Mouse (Mus musculus): ENCODE measurements around the gene Zfp334.

The Zfp334 gene

DNA sequence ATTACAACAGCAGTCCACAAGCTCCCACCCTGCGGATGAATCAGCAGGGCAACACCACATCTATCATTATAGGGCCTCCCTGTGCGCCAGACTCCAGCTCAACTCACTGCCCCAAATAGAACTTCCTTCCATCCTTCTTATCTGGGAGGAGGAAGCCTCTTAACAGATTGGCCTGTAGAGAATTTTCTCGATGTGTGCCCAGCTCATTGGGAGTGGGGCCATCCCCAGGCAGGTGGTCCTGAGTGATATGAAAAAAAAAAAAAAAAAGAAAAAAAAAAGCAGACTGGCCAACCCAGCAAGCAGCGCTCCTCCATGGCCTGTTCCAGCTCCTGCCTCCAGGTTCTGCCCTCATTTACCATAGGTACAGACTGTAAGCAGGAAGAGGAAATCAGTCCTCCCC lies 12.1 kb downstream of the Zfp334 start:
- no peak for DNase-seq (ENCODE audit: low read depth, low spot score)

DNA sequence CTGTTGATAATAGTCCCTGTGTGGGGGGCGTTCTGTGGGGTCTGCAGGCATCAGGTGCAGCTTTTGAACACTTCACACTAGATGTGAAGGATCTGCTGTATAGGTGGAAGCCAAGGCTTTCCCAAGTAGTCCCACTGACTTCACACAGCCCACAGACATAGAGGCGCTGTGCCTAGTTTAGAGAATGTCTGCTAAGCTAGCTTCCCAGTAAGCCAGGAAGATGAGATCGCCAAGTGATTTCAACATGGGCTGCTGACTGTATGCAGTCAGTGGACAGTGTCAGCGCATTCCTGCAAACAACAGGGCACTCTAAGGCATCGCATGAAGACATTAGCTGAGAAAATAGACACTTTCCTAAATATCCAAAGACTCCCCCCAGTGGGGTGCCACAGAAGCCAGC lies 12.6 kb downstream of the Zfp334 start:
- no peak for DNase-seq (ENCODE audit: low read depth, low spot score)

DNA sequence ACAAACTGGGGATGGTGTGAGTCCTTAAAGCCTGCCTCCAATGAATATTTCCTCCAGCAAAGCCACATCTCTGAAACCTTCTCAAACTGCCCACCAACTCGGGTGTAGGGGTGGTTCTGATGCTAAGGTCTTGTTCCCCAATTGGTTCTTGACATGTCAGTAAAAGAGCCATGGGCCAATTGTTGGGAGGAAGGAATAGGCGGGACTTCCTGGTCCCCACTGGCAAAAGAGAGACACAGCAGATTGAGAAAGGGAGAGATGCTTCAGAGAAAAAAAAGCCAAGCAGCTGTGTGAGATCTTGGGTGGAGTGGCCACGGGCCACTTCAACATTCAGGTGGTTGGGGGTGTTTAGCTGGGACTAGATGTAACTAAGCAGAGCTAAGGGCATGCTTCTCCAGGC lies 17.0 kb downstream of the Zfp334 start:
- DNase-seq (ENCODE audit: low read depth, low spot score), result no peak

DNA sequence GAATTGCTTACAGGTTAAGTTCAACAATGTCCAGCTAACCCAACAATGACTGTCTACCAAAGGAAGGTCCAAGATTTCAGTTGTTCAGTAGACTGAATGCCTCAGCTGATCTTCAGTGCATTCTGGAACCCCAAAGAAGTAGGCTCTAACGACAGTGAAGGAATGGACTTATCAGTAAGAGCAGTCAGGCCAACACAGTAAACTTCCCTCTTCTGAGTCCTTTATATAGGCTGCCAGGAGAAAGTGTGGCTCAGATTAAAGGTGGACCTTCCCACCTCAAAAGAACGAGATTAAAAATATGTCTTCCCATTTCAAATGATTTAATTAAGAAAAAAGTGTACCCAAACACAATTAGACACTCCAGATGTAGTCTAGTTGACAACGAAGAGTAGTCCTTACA lies 17.7 kb downstream of the Zfp334 start:
- DNase-seq (ENCODE audit: low read depth, low spot score), result no peak

DNA sequence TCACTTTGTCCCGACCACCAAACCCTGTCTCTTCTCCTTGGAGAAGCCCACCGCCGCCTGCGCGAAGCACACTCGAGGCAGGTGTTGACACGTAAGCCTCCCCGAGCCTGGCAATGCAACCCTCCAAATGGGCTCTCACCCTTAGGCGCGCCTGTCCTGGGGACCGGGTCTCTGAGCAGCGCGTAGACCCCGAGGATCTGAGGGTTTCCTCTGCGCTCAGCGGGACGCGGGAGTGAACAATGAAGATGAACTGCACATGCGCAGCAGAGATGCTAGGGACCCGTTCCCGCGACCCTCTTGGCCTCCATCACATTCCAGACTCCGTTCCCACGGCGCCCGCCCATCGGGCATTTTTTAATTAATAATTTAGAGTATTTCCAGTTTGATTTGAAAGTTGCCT lies 19.6 kb downstream of the Zfp334 start, which contains the start of gene Zfp663:
Gene Zfp663 (minus strand): TSS at position 234 of the 400 bp plus-strand sequence.
- peak; percentile 46 for DNase-seq (ENCODE audit: low read depth, low spot score)

DNA sequence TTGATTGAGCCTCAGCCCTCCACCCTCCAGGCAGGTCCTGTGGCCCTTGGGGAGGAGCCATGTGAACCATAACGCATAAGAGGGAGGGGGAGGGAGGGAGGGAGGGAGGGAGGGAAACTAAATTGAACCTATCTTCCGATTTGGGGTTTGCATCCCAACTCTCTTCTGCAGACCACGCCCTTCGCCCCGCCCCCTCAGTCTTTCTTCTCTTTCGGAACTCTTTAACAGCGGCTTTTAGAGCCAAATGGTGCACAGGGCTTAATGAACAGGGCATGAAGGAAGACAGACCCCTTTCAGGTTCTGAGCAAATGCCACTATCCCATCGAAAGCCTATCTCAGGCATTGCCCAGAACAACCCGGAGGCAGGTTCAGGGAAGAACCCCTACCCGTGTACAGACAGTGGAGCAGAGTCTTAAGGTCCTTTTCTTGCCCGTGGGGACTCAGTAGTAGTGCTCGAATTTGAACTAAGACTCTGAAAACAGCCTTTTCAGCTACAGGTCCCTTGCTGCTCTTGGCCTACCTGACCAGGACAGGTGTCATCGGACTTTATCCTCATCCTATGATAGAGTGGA lies 20.1 kb downstream of the Zfp334 start:
- DNase-seq (ENCODE audit: low read depth, low spot score), result no peak

DNA sequence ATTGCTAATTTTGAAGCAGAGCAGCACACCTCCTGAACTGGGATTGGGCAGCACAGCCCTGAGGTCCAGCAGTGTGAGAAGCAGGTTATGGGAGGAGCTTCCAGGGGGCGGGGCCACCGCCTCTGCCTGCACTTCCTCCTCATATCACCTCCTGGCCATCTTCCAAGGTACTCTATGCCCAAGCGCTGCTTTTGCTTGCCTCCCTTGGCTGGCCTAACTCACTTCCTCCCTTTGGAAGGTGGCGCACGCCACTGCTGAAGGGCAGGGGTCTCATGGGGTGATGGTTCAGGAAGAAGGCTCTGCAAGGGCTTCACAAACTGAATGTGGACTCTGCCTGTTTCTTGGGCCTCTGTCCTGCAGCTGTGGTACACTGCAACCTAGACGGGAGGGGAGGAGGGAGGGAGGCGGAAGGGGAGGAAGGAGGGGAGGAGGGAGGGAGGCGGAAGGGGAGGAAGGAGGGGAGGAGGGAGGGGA lies 21.0 kb downstream of the Zfp334 start:
- no peak for DNase-seq (ENCODE audit: low read depth, low spot score)

DNA sequence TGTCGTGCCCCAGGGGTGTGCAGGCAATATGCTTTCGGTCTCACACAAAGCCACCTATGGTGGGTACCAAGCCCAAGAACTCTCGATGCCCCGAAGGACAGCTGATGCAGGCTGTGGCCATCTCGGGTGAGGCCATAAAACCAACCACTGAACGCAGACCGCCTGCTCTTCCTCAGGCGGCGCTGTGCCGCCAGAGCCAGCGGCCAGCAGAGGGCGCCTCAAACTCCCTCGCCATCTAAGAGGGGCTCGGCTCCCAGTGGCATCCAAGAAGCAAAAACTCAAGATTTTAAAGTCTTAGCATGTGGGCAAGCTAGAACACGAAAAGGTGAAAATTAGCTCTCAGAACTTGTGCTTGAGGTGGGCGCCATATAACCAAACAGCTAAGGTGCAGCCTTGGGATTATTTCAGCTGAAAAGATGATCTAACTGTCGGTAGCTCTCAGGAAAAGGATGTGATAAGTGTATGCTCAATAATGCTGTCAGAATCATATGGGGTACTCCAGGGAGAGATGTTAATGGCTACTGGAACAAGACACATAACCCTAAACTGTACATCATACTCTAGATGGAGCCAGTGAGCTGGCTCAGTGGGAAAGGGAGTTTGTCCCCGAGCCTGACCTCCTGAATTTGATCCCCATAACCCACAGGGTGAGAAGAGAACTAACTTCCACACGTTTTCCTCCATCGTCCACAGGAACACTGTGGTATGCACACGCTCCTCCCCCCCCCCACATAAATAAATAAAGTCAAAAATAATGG lies 23.5 kb downstream of the Zfp334 start:
- DNase-seq (ENCODE audit: low read depth, low spot score), result peak; percentile 58

DNA sequence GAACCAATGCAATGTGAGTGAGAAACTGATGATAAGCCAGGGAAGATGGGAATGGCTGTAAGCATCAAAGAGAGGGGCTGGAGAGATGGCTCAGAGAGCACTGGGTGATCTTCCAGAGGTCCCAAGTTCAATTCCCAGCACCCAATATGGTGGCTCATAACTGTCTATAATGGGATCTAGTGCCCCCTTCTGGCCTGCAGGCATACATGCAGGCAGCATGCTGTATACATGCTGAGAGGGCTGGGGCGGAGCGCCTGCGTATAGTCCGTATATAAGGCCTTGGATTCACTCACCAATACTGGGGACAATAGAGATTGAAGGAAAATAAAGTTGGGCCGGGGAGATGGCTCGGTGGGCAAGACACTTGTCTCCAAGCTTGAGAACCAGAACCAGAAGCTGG lies 24.8 kb downstream of the Zfp334 start:
- DNase-seq (ENCODE audit: low read depth, low spot score), result no peak

DNA sequence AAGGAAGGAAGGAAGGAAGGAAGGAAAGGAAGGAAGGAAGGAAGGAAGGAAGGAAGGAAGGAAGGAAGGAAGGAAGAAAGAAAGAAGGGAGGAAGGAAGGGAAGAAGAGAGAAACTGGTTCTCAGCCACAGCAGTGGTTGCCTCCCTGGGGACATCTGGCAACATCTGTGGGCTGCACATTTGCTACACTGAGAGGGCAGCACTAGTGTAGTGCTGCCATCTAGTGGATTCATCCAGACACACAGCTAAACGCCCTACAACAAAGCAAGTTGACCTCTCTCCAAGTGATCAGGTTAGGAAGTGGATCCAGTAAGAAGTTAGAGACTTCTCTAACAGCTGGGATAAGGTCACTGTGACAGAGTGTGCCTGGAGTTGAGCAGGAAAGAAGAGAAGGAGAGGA lies 27.2 kb downstream of the Zfp334 start:
- peak; percentile 74 for DNase-seq (ENCODE audit: low read depth, low spot score)

DNA sequence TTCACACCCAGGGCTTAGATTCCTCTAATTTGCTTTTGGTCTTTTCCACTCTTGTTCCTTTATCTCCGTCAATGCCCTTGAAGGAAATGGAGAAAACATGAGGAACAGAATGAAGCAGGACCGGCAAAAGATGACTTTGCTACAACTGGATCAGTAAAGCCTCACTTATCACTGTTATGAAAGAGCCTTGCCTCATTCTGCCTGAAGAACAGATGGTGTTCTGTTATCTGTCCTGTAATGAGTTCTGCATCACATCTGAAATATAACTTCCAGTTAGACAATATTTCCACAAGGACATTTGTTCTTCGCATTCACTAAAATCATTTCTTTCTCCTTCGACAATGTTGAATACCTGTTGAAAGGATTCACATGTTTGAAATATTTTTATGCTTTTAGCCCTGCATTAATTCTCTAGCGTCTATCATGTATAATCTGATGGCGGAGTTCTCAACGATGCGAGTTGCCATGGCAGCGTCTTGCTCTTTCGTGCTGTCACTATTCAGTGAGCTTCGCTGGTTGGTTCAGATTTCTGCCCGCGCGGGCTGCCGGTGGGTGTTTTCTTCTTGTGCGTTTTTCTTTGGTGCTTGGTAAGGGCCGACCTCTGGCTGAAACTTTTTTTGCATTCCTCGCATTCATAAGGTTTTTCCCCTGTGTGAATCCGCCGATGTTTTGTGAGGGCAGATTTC lies 36.1 kb downstream of the Zfp334 start:
- DNase-seq (ENCODE audit: low read depth, low spot score), result no peak

DNA sequence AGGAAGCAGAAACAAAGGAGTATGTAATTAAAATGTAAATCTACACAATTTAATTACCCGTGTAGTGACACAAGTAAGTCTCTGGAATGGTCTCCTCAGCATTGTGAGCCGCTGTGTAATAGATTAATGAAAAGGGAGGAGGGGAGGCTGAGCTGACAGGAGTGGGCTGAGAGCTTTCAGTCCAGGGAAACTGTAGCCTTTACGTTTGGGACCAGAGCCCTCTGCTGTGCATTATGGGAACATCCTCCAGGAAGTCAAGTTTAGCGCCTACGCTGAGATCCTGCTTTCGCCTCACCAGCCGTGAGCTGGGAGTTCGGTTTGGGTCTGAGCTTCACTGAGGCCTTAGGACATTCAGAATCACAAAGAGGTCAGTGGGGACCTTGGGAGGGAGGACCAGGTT lies 38.6 kb downstream of the Zfp334 start:
- no peak for DNase-seq (ENCODE audit: low read depth, low spot score)

DNA sequence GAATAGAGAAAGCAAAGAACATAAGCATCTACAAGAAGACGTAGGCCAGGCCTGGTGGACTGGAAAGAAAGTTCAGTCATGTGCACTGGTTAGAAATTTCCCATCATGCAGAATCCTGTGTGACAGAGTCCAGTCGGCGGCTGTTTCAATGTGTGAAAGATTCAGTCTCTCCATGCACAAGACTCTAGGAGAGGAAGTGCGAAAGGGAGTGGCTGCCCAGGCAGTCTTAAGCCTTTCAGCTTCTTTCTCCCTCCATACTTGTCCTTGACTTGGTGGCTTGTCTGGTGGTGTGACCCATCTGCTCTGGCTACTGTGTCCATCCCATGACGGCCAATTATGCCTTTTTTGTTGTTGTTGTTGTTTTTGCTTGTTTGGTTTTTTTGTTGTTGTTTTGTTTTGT lies 41.9 kb downstream of the Zfp334 start:
- DNase-seq (ENCODE audit: low read depth, low spot score), result no peak

DNA sequence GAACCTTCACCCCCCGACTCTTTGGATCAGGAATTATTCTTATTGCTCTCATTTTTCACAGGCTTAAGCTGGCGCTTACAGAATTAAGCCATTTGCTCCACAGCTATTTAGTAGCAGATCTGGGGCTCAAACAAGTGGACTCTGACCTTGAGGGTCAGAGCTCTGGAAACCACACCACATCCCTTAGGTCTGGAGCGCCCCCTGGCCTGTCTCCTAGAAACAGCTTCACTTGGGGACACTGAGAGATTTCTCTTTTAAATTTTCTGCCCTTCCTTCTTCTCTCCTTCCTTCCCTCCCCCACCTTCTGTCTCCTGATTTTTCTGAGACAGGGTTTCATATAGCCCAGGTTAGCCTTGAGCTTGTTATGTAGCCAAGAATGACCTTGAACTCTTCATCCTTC lies 50.9 kb downstream of the Zfp334 start:
- no peak for DNase-seq (ENCODE audit: low read depth, low spot score)

DNA sequence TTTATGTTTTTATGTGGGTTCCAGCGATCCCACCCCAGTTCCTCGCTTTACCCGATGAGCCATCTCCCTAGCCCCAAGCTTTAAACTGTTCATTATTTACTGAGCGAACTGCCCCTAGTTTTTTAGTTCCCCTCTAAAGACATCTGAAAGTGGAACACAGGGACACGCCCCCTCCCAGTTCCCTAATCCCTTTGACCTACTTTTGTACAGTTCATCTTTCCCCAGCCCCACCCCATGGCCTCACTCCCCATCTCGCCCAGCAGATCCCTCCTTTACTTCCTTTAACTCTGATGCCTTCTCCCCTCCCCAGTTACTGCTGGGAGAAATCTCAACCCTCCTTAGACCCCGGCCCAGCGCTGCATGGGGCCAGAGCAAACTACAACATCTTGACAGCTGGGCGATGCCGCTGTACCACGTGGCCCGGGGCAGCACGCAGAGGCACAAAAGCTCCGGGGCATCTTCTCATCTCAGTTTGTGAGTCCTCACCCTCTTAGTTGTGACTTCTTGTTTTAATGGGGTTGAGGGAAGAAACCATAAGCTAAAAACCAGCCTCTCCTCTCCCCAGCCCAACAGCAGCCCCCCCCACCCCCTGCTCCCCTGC lies 55.3 kb downstream of the Zfp334 start:
- no peak for DNase-seq (ENCODE audit: low read depth, low spot score)

DNA sequence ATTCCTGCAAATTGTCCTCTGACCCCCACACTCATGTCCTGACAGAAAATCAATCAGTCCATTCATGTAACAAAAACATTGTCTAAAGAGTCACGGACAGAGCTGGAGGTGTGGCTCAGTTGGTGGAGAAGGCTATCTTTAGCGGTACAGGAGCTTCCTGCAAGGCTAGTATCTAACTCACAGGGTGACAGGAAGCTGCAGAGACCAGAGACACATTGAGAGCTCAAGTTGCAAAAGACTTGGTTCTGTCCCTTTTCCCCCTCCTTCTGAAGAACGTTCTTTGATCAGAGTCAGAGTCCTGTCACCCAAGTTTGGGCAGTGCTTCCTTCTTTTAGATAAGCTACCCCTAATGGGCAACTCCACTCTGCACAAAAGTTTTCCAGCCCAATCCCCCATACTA lies 58.4 kb downstream of the Zfp334 start:
- no peak for DNase-seq (ENCODE audit: low read depth, low spot score)

DNA sequence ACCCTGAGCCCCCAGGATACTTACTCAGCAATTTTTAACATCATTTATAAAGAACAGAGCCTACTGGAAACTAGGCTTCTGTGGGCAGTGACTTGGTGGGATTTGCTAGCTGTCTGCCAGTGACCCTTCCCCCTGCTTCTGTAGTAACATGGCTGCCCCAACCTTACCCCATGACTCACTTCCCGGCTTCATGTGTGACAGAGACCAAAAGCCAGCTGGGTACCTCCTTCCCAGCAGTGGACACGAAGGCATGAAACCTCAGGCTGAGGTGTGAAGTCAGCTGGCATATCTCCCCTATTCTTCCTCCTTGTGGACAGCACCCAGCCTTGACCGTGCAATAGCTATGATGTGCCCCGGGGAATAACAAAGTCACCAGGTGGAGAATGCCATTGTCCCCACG lies 59.3 kb downstream of the Zfp334 start:
- DNase-seq (ENCODE audit: low read depth, low spot score), result no peak

DNA sequence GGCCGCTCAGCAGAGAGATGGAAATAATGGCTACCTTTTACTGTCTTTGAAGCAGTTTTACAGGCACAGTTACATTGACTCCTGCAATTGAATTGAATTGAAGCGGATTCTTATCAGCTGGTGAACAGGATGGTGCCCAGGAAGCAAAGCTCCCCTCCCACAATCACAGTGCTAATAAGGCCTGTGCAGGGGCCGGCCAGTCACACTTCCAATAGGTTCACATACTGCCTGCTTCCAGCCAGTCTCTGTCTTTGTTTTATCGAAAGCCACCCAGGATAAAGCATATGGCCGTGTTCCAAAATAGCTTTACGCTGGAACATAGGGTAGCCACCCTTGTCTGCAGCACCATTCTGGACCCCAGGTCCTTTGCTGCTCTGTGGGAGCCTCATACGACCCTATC lies 60.7 kb downstream of the Zfp334 start:
- no peak for DNase-seq (ENCODE audit: low read depth, low spot score)

DNA sequence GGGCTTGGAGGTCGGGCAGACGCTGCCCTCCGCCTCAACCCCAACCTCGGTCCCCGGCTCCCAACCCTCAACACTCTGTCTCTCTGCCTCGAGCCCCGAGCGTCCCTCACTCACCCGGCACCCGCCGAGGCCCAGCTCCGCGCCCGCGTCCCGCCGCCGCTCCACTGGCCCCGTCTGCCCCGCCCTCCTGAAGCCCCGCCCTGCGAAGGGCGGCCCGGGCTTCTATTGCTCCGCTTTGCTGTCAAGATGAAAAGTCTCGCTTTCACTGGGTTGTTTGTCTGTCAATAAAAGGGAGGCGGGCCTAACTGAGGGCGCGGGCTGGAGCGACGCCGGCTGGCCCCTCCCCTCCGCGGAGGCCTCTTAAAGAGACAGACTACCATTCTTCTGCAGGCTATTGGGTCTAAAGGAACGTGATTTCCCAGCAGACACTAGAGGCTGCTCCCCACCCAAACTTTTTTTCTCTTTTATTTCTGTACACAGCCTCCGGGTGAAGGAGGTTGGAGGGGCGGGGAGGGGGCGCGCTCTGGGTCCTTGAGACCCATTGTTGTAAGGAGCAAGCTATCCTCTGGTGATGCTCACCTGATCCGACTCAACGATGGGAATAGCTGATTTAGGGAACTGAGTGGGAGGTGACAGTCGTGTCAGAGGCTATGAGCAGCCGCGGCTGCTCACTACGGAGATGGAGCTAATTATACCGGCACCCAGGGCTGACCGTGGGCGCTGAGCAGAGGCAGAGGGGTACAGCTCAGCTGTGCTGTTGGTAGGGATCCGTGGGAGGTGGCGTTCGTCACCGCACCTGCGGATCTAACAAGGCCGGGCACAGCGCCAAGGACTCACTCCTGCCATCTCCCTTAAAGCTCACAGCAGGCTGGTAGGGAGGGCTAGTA lies 61.5 kb downstream of the Zfp334 start, which contains the start of gene Elmo2:
Gene Elmo2 (minus strand): TSS at position 176 of the 887 bp plus-strand sequence.
- peak; percentile 95 for DNase-seq (ENCODE audit: low read depth, low spot score)

DNA sequence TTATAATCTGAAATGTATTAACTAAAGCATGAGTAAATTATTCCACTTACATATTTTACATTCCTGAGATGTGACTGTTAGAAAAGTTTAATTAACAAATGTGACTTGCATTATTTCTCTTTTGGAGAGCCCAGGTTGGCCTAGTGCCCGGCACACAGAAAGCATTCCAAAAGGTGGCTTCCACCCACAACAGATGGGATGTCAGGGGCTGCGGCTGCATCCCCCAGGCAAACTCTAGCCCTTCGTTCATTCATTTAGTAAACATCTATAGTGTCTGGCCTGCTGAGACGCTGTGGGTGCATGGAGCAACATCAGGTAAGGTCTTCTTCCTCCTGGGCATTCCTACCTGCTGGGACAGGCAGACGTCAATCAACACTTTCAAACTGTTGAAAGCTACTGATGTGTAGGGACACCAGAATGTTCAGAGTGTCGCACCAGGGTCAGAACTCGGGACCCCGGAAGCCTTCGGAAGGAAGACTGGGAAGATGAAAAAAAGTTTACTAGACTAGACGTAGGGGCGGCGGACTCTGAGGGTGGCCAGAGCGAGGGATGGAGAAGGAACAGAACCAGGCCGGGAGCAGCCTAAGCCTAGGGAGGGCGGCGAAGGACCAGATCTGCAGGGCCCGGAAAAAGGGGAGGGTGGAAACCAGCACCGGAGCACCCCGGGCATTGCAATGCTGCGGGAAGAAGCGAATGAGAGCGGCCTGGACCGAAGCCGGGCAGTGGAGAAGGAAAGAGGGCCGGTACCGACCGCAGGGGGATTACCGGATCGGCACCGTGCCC lies 62.3 kb downstream of the Zfp334 start:
- no peak for DNase-seq (ENCODE audit: low read depth, low spot score)
